Mouse (Mus musculus) midbrain, embryonic 10.5 days (tissue): Measurements from ENCODE around the gene Smtnl2. TPM values are rescaled to one million over a fixed set of nuclear protein-coding genes. Genes with fewer than 3 reads are reported as not detected.
A peak's percentile ranks its signal among the peaks of the same experiment; 100 is the strongest.

Source experiments
- DNase-seq: peaks from one replicate; pipeline ENCODE4 v3.0.0-alpha.2; 2017; ENCODE audit warnings: low spot score
- H3K27ac ChIP-seq: fragments of 300-500 bp; sonication (generic); replicated peaks from 2 replicates; pipeline ENCODE4 v1.5.1; 2016; ENCODE audit warnings: mild to moderate bottlenecking
- H3K27me3 ChIP-seq: fragments of 300-500 bp; sonication (generic); 2 replicates; pipeline ENCODE4 v1.6.1; 2016; ENCODE audit warnings: low read depth, mild to moderate bottlenecking; ENCODE audit not compliant: poor library complexity, severe bottlenecking
- H3K36me3 ChIP-seq: fragments of 300-500 bp; sonication (generic); 2 replicates; pipeline ENCODE4 v1.6.1; 2016; ENCODE audit warnings: mild to moderate bottlenecking, moderate library complexity
- H3K4me1 ChIP-seq: fragments of 300-500 bp; sonication (generic); 2 replicates; pipeline ENCODE4 v1.6.1; 2016
- H3K4me3 ChIP-seq: fragments of 300-500 bp; sonication (generic); 2 replicates; pipeline ENCODE4 v1.5.1; 2016; ENCODE audit warnings: mild to moderate bottlenecking, moderate library complexity
- H3K9me3 ChIP-seq: fragments of 300-500 bp; sonication (generic); replicated peaks from 2 replicates; pipeline ENCODE4 v1.6.1; 2016; ENCODE audit warnings: mild to moderate bottlenecking
- WGBS: fragments of 180-500 bp; shearing (Covaris S2); methylation state at CpG from one replicate; pipeline ENCODE4 v1.1.7; 2016; 5-methylcytosine and 5-hydroxymethylcytosine counted together
- microRNA-seq: library from miRNA; unstranded; fragments of <30 nt; microRNA quantifications from one replicate; pipeline ENCODE4, GENCODE M21; 2017
- polyA plus RNA-seq: library from polyadenylated mRNA; unstranded; fragments of >200 nt; fragmentation: Nextera tagmentation; extraction: Ambion mirVana; gene quantifications from 2 replicates; pipeline ENCODE4 v1.2.1, GENCODE M21; 2016

Gene Smtnl2
- polyA plus RNA-seq, 1 experiment from 2014 or later: 13.1 TPM

GRCm38 (mm10) chr11:72339716-72340115 lies 71.8 kb downstream of the Smtnl2 start:
- Histone ChIP-seq H3K4me3 (no peak overlapping the region), H3K9me3 (no peaks in the 10 kb centered on the region), H3K4me1 (peaks cover 34% of the 10 kb centered on the region), H3K27ac (peak overlapping the region; percentile 77), H3K36me3 (no peaks in the 10 kb centered on the region), H3K27me3 (no peaks in the 10 kb centered on the region)
- no peak for DNase-seq
- 82% methylated on average over 4 of the region's 4 CpGs for WGBS

Small RNAs within 50 kb of the gene (microRNA-seq; reads per million reads assigned to microRNA genes)
- not detected for gene Mir6338

Other genes with a start within 250 kb of the Smtnl2 start
- 0.28 and 0.61 TPM in 2 replicates for gene Gm43951, start 204.9 kb downstream of the Smtnl2 start, polyA plus RNA-seq
- gene 4933427D14Rik, start 204.3 kb downstream of the Smtnl2 start, polyA plus RNA-seq: 19.0 and 20.2 TPM in 2 replicates
- 166 and 185 TPM in 2 replicates for gene Txndc17, start 204.2 kb downstream of the Smtnl2 start, polyA plus RNA-seq
- gene Med31, start 196.1 kb downstream of the Smtnl2 start, polyA plus RNA-seq: 52.4 and 52.7 TPM in 2 replicates
- 0.26 and 0.82 TPM in 2 replicates for gene Slc13a5, start 144.5 kb downstream of the Smtnl2 start, polyA plus RNA-seq
- gene Xaf1, start 110.1 kb downstream of the Smtnl2 start, polyA plus RNA-seq: 1.5 and 2.5 TPM in 2 replicates
- not detected in 2 replicates for gene Fbxo39, start 97.3 kb downstream of the Smtnl2 start, polyA plus RNA-seq
- 6.1 and 6.8 TPM in 2 replicates for gene Tekt1, start 49.3 kb downstream of the Smtnl2 start, polyA plus RNA-seq
- gene Ggt6, start 23.8 kb upstream of the Smtnl2 start, polyA plus RNA-seq: not detected in 2 replicates
- 192 and 236 TPM in 2 replicates for gene Mybbp1a, start 29.6 kb upstream of the Smtnl2 start, polyA plus RNA-seq
- 2.1 and 2.9 TPM in 2 replicates for gene Spns2, start 78.2 kb upstream of the Smtnl2 start, polyA plus RNA-seq
- gene Spns3, start 138.8 kb upstream of the Smtnl2 start, polyA plus RNA-seq: 0.06 TPM in 1 of 2 replicates, not detected in the other
- 90.6 and 94.0 TPM in 2 replicates for gene Ube2g1, start 195.6 kb upstream of the Smtnl2 start, polyA plus RNA-seq